Mouse (Mus musculus) brain, embryonic 14.5 days (tissue): ENCODE results near the gene Ddx39b.

Experiments
- CTCF ChIP-seq: fragments of 200-500 bp; IDR thresholded peaks from 2 replicates; pipeline ENCODE4 v1.5.1; 2012; ENCODE audit warnings: inconsistent platforms, mild to moderate bottlenecking, moderate library complexity, borderline replicate concordance; ENCODE audit not compliant: insufficient read depth, insufficient read length; ENCODE audit errors: extremely low read depth
- POLR2A ChIP-seq: fragments of 200-500 bp; IDR thresholded peaks from 2 replicates; pipeline ENCODE4 v1.6.1; 2012; ENCODE audit warnings: mild to moderate bottlenecking, inconsistent platforms, borderline replicate concordance; ENCODE audit not compliant: poor library complexity, insufficient read depth, insufficient read length, severe bottlenecking; ENCODE audit errors: extremely low read depth

GRCm38 (mm10) chr17:35196321-35196641 lies 45.3 kb upstream of the Ddx39b start:
- TF ChIP-seq CTCF (no peak), POLR2A (no peak)
